Mouse (Mus musculus) midbrain, embryonic 16.5 days (tissue): ENCODE measurements around the gene Slc16a1. TPM values are rescaled to one million over a fixed set of nuclear protein-coding genes. Genes with fewer than 3 reads are reported as not detected.

Source experiments
- ATAC-seq: fragments of 200-750 bp; cut with Nextera tagmentation; 2 replicates; pipeline ENCODE4 v1.8.0; 2017; ENCODE audit warnings: moderate TSS enrichment
- H3K27ac ChIP-seq: fragments of 300-500 bp; sonication (generic); 2 replicates; pipeline ENCODE4 v1.5.1; 2014; ENCODE audit warnings: mild to moderate bottlenecking, low read length, mixed read lengths
- H3K27me3 ChIP-seq: fragments of 300-500 bp; sonication (generic); 2 replicates; pipeline ENCODE4 v1.6.1; 2014; ENCODE audit warnings: low read depth, low read length, mixed read lengths; ENCODE audit not compliant: control insufficient read depth, insufficient read depth
- H3K36me3 ChIP-seq: fragments of 300-500 bp; sonication (generic); 2 replicates; pipeline ENCODE4 v1.6.1; 2014; ENCODE audit warnings: mild to moderate bottlenecking, low read length, moderate library complexity, mixed read lengths; ENCODE audit not compliant: control insufficient read depth, insufficient read depth
- H3K4me1 ChIP-seq: fragments of 300-500 bp; sonication (generic); 2 replicates; pipeline ENCODE4 v1.6.1; 2014; ENCODE audit warnings: mild to moderate bottlenecking, low read length, mixed read lengths; ENCODE audit not compliant: control insufficient read depth, insufficient read depth
- H3K4me2 ChIP-seq: fragments of 300-500 bp; sonication (generic); 2 replicates; pipeline ENCODE4 v1.6.1; 2014; ENCODE audit warnings: mild to moderate bottlenecking, low read length, mixed read lengths
- H3K4me3 ChIP-seq: fragments of 300-500 bp; sonication (generic); 2 replicates; pipeline ENCODE4 v1.5.1; 2014; ENCODE audit warnings: low read depth, mild to moderate bottlenecking, low read length, moderate library complexity, mixed read lengths
- H3K9ac ChIP-seq: fragments of 300-500 bp; sonication (generic); 2 replicates; pipeline ENCODE4 v1.6.1; 2014; ENCODE audit warnings: low read depth, low read length, mixed read lengths
- H3K9me3 ChIP-seq: fragments of 300-500 bp; sonication (generic); replicated peaks from 2 replicates; pipeline ENCODE4 v1.6.1; 2014; ENCODE audit warnings: mild to moderate bottlenecking, low read length, mixed read lengths; ENCODE audit not compliant: control insufficient read depth, poor library complexity, severe bottlenecking
- whole genome bisulfite sequencing: fragments of 180-500 bp; shearing (Covaris S2); extraction: QIAGEN DNeasy Blood & Tissue Kit; methylation state at CpG from one replicate; pipeline ENCODE4 v1.1.7; 2014; 5-methylcytosine and 5-hydroxymethylcytosine counted together
- polyA plus RNA-seq: library from polyadenylated mRNA; unstranded; fragments of >200 nt; fragmentation: Nextera tagmentation; extraction: Ambion mirVana; gene quantifications from 2 replicates; pipeline ENCODE4 v1.2.1, GENCODE M21; 2015

Gene Slc16a1
- polyA plus RNA-seq, 1 experiment from 2014 or later, result 10.2 TPM

- ATAC-seq, result no peak
- Histone ChIP-seq H3K4me1 (peaks cover 7% of the 10 kb centered on the region), H3K4me2 (no peak overlapping the region), H3K36me3 (no peaks in the 10 kb centered on the region), H3K9me3 (no peaks in the 10 kb centered on the region), H3K9ac (no peak overlapping the region), H3K4me3 (no peak overlapping the region), H3K27ac (no peak overlapping the region), H3K27me3 (no peaks in the 10 kb centered on the region)
- 97% methylated on average over 1 of the region's 1 CpGs for WGBS
Observed at GRCm38 (mm10) chr3:104644371-104644770, 5.9 kb downstream of the Slc16a1 start.

- Histone ChIP-seq H3K4me2 (no peak overlapping the region), H3K4me3 (no peak overlapping the region), H3K27me3 (no peaks in the 10 kb centered on the region), H3K9me3 (no peaks in the 10 kb centered on the region), H3K4me1 (no peaks in the 10 kb centered on the region), H3K9ac (no peak overlapping the region), H3K36me3 (peaks cover 4% of the 10 kb centered on the region), H3K27ac (no peak overlapping the region)
- no peak for ATAC-seq
- WGBS, result 97% methylated on average over 4 of the region's 4 CpGs
Observed at GRCm38 (mm10) chr3:104654219-104654618, 15.8 kb downstream of the Slc16a1 start.

DNA sequence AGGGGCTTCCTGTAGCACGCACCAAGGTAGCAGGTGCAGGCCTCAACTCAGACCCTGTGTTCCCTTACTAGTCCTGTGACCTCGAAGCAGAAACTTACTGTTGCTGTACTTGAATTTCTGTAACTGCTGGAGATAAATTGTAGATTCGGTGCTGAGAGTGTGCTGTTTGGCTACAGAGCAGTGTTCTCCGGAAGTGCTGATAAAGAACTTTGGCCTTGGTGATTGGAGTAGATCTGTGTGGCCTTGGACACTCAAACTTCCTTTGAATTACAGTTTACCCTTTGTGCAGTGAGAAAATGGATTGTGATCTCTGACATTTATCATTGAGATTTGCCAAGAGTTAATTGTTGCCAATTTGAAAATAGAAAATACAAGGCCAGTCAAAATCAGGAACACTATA, 16.5 kb downstream of the Slc16a1 start:
- H3K9ac ChIP-seq, result no peak overlapping the region
- peaks cover 4% of the 10 kb centered on the region for H3K36me3 ChIP-seq
- no peak overlapping the region for H3K4me2 ChIP-seq
- ATAC-seq, result no peak
- H3K27ac ChIP-seq, result no peak overlapping the region
- H3K27me3 ChIP-seq, result no peaks in the 10 kb centered on the region
- H3K9me3 ChIP-seq, result no peaks in the 10 kb centered on the region
- no peaks in the 10 kb centered on the region for H3K4me1 ChIP-seq
- 96% methylated on average over 4 of the region's 4 CpGs for WGBS
- no peak overlapping the region for H3K4me3 ChIP-seq

DNA sequence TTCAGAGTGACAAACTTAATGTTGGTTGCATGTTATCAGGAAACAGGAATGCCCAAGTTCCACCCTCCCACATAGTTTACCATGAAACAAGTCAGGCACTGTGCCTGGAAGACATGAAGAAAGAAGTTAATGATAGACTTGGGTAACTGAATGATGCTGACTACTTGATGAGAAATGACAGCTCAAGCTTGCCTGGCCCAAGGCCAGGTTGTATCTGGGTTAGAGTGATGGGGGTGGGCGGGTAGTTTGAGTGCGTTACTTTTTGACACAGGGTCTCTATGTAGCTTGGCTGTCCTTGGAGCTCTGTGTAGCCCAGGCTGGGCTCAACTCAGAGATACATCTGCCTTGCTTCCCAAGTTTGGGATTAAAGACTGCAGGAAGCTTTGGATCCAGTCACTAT, 20.2 kb downstream of the Slc16a1 start:
- no peak for ATAC-seq
- Histone ChIP-seq H3K27me3 (no peaks in the 10 kb centered on the region), H3K27ac (no peak overlapping the region), H3K36me3 (no peaks in the 10 kb centered on the region), H3K4me2 (no peak overlapping the region), H3K9ac (no peak overlapping the region), H3K4me3 (no peak overlapping the region), H3K4me1 (peaks cover 4% of the 10 kb centered on the region; the same call in 1 of the 2 replicates), H3K9me3 (no peaks in the 10 kb centered on the region)
- WGBS, result 84% methylated on average over 2 of the region's 2 CpGs

GRCm38 (mm10) chr3:104659758-104660157, 21.3 kb downstream of the Slc16a1 start:
- Histone ChIP-seq H3K27me3 (no peaks in the 10 kb centered on the region), H3K4me2 (no peak overlapping the region), H3K36me3 (no peaks in the 10 kb centered on the region), H3K27ac (no peak overlapping the region), H3K4me1 (peaks cover 4% of the 10 kb centered on the region; the same call in 1 of the 2 replicates), H3K9ac (no peak overlapping the region), H3K4me3 (no peak overlapping the region), H3K9me3 (no peaks in the 10 kb centered on the region)
- ATAC-seq, result no peak
- WGBS, result 95% methylated on average over 4 of the region's 4 CpGs

GRCm38 (mm10) chr3:104660522-104660921, 22.1 kb downstream of the Slc16a1 start:
- Histone ChIP-seq H3K4me1 (peaks cover 4% of the 10 kb centered on the region; the same call in 1 of the 2 replicates), H3K4me3 (no peak overlapping the region), H3K4me2 (no peak overlapping the region), H3K27ac (no peak overlapping the region), H3K27me3 (no peaks in the 10 kb centered on the region), H3K9ac (no peak overlapping the region), H3K36me3 (no peaks in the 10 kb centered on the region), H3K9me3 (no peaks in the 10 kb centered on the region)
- WGBS, result 94% methylated on average over 3 of the region's 3 CpGs
- ATAC-seq, result no peak

- ATAC-seq, result no peak
- Histone ChIP-seq H3K4me2 (no peak overlapping the region), H3K9me3 (no peaks in the 10 kb centered on the region), H3K4me1 (peaks cover 4% of the 10 kb centered on the region; the same call in 1 of the 2 replicates), H3K27me3 (no peaks in the 10 kb centered on the region), H3K9ac (no peak overlapping the region), H3K27ac (no peak overlapping the region), H3K36me3 (no peaks in the 10 kb centered on the region), H3K4me3 (no peak overlapping the region)
- WGBS, result 28% methylated on average over 4 of the region's 4 CpGs
Observed at GRCm38 (mm10) chr3:104662007-104662406, 23.5 kb downstream of the Slc16a1 start.

DNA sequence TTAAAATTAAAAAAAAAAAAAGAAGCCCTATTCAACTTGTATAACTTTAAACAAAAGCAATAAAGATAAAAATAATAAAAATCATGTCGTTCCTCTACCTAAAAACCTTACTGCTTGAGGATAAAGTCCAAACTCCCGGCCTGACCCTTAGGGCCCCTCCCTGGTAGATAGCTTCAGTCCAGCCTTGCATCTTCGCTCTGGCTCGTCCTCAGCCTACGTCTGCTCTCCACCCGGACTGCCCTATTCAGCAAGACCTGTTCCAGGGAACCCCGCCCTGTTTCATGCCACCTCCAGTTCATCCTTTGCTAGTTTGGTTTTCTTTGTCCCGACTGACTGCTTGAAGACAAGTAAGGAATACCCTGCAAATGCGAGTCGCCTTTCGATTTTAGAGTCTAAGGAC, 24.5 kb downstream of the Slc16a1 start:
- peaks cover 4% of the 10 kb centered on the region; the same call in 1 of the 2 replicates for H3K4me1 ChIP-seq
- no peak overlapping the region for H3K4me2 ChIP-seq
- no peak overlapping the region for H3K27ac ChIP-seq
- H3K36me3 ChIP-seq, result no peaks in the 10 kb centered on the region
- no peaks in the 10 kb centered on the region for H3K27me3 ChIP-seq
- H3K9ac ChIP-seq, result no peak overlapping the region
- no peak overlapping the region for H3K4me3 ChIP-seq
- ATAC-seq, result no peak
- no peaks in the 10 kb centered on the region for H3K9me3 ChIP-seq
- WGBS, result 90% methylated on average over 11 of the region's 11 CpGs

GRCm38 (mm10) chr3:104666950-104667349, 28.5 kb downstream of the Slc16a1 start:
- WGBS, result 60% methylated on average over 4 of the region's 4 CpGs
- H3K9ac ChIP-seq, result no peak overlapping the region
- no peaks in the 10 kb centered on the region for H3K9me3 ChIP-seq
- ATAC-seq, result no peak
- no peaks in the 10 kb centered on the region for H3K36me3 ChIP-seq
- H3K4me3 ChIP-seq, result no peak overlapping the region
- H3K27ac ChIP-seq, result no peak overlapping the region
- H3K4me1 ChIP-seq, result peaks cover 6% of the 10 kb centered on the region
- no peak overlapping the region for H3K4me2 ChIP-seq
- no peaks in the 10 kb centered on the region for H3K27me3 ChIP-seq
